Mouse (Mus musculus): ENCODE data around the gene Zfp697. TPM values are rescaled to one million over a fixed set of nuclear protein-coding genes. Genes with fewer than 3 reads are reported as not detected.
A peak's percentile ranks its signal among the peaks of the same experiment; 100 is the strongest.
"Not testable (repeated sequence)": the region's sequence is repeated elsewhere in the genome, so short reads cannot be mapped to it uniquely, and the experiment has no call there.

Gene Zfp697
- total RNA-seq, 2 experiments from 2014 or later, result 29.5 to 30.1 TPM

DNA sequence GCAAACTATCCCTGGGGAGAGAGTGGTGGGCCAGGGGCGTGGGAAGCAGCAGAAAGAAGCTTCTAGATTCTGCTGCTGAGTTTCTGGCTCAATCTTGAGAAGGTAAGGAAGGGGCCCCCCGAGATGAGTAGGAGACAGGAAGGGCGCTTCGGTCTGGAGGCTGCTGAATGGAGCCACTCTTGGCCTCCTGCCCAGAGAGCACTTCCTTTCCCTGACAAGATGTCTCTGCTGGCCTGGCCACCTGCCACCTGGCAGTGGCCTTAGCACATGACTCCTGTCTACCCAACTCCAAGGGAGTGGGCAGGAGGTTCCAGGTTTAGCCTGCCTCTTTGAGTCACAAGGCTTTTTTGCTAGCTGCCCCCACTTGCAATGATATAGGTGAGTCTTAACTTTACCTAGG lies 35.1 kb downstream of the Zfp697 start:
- DNase-seq (ENCODE audit: low spot score in 2 of 2), result peak; percentile 81 to 85

DNA sequence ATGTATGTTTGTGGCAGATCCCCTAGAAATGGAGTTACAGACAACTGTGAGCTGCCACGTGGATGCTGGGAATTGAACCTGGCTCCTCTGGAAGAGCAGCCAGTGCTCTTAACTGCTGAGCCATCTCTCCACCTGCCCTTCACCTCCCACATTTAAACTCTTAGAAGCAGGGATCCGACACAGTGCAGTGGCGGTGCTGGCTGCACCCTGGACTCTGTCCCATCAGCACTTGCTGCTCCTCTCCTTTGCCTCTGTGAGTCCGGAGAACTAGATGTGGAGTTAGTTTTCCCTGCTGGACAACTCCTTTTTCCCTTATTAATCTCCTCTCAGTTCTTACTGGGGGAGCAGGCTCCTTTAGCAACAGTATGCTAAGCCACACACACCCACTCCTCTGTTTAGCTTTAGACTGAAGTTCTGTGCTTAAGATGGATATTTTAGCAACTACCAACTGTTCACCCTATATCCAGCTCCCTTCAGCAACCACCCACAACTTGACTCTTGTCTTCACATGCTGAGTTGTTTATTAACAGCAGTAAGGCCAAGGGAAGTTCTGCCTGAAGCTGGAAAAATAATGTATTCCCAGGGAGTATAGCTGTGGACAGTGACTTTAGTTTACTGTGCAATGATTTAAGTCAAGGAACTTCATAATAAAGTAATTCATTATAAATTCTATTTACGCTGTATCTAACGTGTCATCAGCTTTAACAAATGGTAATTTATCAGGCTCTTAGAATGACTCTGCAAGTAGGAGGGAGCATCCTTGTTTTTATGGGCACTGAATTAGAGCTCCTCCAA lies 36.9 kb downstream of the Zfp697 start:
- DNase-seq (ENCODE audit: low spot score in 2 of 2), result peak in 1 of 2 experiments; percentile 15

DNA sequence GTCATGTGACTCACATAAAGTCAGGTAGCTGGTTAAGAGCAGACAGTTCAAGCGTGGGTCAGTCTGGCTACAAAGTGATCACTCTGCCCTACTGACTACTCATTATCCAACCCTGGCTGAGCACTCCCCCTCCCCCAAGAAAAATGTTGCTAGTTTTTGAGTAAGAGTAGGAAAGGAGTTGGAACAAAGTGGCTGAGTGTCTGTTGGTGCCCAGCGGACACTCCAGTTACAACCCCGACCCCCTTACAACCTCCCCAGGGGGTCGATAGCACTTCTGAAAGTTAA lies 37.5 kb downstream of the Zfp697 start:
- no peak for DNase-seq (ENCODE audit: low spot score in 2 of 2)

DNA sequence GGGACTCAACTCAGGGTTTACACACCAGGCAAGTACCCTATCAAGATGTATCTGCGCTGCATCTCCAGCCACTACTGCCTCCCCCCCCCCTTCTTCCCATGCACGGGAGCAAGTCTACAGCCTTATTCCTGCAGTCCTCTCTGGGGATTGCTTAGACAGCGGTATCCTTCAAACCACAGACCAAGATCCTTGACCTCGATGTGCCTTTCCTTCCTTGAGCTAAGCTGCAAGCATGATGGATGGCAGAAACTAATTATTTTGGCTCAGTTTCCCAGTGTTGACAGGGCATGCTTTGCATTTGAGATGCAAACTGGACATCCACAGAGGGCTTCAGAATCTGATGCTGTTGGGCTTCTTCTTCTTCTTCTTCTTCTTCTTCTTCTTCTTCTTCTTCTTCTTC lies 40.7 kb downstream of the Zfp697 start:
- DNase-seq (ENCODE audit: low spot score in 2 of 2), result no peak

DNA sequence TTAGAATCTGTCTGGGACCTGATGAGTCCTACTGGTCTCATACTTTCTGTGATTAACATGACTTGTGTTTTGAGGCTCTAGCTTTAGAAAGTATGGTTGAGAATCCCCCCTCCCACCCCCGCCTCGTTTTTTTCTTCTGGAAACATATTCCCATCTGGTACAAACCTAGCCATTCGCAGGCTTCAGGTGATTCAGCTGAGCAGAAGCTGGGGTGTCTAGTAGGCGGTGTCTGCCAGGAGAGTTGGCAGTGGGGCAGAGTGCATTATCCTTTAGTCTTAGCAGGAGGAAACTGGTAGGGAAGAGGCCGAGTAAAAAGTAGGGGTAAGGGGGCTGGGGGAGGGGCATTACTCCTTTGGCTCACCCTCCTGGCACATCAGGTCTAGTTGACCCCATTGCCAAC lies 44.5 kb downstream of the Zfp697 start:
- peak in 1 of 2 experiments; percentile 27 for DNase-seq (ENCODE audit: low spot score in 2 of 2)

DNA sequence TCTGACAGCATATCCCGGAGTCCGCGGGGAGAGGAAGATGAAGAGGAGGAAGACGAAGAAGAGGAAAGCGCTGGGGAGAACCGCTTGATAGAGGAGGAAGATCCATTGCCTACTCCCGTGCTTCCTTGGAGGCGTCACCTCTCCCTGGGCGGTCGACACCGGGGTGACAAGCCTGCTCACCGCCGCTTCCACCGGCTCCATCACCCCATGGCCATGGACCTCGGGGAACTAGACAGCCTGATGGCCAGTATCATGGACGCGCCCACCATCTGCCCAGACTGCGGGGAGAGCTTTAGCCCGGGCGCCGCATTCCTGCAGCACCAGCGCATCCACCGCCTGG lies 45.0 kb downstream of the Zfp697 start:
- DNase-seq (ENCODE audit: low spot score in 2 of 2), result peak in 1 of 2 experiments; percentile 28

DNA sequence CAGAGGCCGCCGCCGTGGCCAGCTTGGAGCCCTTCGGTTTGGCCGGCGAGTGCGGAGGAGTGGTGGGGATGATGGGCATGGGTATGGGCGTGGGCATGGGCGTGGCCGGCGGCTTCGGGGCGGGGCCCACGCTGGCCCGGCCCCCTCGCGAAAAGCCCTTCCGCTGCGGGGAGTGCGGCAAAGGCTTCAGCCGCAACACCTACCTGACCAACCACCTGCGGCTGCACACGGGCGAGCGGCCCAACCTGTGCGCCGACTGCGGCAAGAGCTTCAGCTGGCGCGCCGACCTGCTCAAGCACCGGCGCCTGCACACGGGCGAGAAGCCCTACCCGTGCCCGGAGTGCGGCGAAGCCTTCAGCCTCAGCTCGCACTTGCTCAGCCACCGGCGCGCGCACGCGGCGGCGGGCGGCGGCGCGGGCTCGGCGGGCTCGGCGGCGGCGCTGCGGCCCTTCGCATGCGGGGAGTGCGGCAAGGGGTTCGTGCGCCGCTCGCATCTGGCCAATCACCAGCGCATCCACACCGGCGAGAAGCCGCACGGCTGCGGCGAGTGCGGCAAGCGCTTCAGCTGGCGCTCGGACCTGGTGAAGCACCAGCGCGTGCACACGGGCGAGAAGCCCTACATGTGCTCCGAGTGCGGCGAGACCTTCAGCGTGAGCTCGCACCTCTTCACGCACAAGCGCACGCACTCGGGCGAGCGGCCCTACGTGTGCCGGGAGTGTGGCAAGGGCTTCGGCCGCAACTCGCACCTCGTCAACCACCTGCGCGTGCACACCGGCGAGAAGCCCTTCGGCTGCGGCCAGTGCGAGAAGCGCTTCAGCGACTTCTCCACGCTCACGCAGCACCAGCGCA lies 45.6 kb downstream of the Zfp697 start:
- DNase-seq (ENCODE audit: low spot score in 2 of 2), result peak; percentile 82 to 88

DNA sequence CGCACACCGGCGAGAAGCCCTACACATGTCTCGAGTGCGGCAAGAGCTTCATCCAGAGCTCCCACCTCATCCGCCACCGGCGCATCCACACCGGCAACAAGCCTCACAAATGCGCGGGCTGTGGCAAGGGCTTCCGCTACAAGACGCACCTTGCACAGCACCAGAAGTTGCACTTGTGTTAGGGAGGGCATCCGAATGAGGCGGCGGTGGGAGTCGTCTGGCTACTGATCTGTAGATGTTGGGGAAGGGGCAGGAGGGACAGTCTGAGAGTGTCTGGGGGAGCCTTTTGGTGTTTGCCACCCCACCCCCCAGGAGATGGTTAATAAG lies 46.2 kb downstream of the Zfp697 start:
- DNase-seq (ENCODE audit: low spot score in 2 of 2), result peak in 1 of 2 experiments; percentile 45

DNA sequence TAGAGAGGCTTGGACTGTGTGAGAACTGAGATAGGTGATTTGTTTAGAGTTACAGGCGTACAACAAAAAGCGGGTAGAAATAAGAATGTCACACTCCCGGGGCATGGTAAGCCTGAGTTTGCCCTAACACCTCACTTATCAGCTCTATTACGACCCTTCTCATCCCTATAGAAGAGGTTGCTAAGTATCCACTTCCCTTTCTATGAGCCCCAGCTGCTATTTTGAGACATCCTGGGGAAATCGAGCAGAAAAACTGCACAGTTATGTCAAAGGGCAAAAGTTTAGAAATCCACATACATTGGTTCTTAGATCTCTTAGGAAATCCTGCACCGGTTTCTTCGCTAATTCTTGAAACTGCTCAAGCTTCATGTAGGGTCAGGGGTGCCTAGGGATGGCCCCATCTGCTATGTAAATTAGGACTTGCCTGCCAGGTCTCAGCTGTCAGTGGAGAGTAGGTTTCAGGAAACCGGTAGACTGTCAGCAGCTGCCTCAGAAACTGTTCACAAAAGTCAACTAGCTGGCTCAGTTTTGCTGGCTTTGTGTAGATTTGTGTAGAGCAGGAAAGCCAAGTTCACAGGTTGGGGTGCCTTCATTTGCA lies 46.8 kb downstream of the Zfp697 start:
- DNase-seq (ENCODE audit: low spot score in 2 of 2), result no peak

DNA sequence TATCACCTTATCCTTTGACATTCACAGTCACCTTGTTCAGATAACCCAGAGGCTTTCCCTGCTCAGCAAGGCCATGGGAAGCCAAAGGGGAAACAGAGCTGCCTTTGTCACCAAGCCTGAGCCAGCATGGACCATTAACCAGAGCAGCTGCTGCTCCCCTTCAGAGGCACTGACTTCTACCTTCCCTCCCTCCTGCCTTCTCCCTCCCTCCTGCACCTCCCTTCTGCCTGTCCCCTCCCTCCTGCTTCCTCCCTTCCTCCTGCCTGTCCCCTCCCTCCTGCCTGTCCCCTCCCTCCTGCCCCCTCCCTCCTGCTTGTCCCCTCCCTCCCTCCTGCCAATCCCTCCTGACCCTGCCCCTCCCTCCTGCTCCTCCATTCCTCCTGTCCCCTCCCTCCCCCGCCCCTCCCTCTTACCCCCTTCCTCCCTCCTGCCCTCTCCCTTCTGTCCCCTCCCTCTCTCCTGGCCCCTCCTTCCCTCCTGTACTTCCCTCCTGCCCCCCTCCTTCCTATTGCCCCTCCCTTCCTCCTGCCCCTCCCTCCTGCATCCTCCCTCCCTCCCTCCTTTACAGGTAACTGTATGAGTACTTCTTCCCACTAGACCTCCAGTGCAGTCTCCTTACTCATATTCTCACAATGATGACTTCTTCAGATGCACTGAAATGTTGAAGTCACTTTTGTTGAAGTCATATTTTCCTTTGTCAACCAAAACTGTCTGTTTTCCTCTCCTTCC lies 52.0 kb downstream of the Zfp697 start:
- DNase-seq (ENCODE audit: low spot score in 2 of 2), result no peak

DNA sequence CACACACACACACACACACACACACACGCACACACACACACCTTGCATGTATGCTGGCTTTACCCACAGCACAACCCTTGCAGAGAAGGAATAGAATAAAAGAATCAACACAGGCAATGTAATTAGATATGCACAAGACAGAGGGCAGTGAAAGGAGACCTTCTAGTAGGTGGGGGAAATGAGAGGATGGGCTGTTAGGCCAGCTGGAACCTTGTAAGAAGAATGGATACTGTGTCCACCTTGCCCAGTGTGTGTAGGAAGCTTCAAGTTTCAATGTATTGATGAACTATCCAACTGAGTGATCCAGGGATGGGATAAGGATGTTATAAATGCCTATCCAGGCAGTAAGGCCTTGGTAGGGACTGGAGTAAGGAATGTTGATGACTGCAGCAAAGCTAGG lies 52.8 kb downstream of the Zfp697 start:
- DNase-seq (ENCODE audit: low spot score in 2 of 2), result no peak

DNA sequence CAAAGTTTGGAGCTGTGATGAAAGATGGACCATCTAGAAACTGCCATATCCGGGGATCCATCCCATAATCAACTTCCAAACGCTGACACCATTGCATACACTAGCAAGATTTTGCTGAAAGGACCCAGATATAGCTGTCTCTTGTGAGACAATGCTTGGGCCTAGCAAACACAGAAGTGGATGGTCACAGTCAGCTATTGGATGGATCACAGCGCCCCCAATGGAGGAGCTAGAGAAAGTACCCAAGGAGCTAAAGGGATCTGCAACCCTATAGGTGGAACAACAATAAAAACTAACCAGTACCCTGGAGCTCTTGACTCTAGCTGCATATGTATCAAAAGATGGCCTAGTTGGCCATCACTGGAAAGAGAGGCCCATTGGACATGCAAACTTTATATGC lies 60.0 kb downstream of the Zfp697 start:
- not testable (repeated sequence) for DNase-seq (ENCODE audit: low spot score in 2 of 2)

DNA sequence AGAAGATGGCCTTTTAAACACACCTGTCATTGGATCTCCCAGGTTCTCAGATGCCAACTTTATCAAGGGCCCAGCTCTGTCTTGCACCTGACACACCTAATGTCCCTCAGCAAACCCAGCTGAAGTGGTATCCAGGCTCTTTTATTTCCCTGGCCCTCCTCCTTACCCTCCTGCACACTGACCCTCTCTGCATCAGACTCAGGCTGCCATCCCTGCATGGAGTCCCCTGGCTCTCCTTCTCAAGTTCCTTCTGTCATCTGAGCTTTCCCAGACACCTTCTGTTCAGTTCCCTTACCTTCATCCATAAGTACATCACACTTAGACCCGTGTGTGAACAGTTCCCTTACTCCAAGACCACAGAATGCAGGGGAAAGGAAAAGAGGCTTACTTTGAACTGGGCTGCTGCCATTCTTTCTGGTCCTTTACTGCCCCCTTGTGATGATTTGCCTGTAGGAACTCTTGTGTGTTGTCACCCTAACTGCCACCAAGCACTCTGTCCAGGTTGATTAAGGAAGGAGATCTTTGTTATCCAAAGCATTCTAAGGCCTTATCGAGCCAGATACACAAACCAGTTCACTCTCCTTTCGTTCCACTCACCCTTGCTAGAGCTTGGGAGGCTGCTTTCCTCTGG lies 61.0 kb downstream of the Zfp697 start:
- DNase-seq (ENCODE audit: low spot score in 2 of 2), result not testable (repeated sequence)

DNA sequence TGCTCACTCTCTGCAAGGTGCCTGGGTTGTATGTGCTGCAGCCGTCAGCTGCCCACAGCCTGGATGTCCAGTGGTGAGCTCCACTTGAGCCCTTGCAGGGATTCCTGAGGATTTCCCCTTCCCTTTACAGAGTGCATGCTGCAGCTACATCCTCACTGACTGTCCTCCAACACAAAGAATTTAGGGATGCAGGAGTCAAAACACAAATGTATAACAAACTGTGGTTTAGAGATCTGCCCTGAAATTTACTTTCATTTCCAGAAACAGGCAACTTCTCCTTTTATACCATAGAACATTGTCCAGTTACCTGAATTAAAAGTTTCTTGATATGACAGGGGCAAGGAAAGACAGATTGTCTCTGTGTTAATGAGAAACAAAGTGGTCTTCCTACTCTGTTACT lies 61.7 kb downstream of the Zfp697 start:
- DNase-seq (ENCODE audit: low spot score in 2 of 2), result not testable (repeated sequence)

DNA sequence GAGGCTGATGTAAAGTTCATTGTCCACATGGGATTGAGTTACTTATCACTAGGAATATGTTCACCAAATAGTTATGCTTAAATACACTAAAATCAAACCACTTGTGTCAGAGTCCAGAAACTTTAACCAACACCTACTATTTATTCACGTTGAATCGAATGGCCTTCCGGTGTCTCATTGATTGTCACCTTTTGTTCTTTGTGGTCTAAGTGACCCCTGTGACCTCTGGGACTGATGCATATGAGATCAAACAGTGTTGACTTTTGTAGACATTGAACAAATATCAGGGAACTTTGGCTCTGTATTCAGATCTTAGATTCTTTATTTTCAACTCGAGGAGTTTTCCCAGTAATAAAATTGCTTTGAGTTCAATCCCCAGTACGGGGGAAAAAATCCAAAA lies 71.5 kb downstream of the Zfp697 start:
- not testable (repeated sequence) for DNase-seq (ENCODE audit: low spot score in 2 of 2)

DNA sequence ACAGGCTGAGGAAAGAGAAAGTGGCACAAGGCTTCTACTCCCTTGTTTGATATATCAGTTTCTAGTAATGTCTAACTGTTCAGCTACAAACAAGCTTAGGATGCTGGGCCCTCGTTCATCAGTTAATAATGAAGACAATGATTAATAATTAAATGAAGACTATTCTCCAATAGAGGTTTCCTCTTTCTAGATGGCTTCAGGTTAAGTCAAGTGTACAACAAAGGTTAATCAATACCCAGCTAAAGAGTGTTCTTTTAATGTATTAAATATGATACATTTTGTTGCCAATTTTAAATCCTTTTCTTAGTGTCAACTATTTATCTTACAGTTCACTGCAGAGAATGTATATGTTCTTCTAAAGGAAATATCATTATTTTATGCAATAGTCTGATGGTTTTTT lies 74.8 kb downstream of the Zfp697 start, which contains the start of gene Gm4450:
Gene Gm4450 (minus strand): TSS at position 101 of the 400 bp plus-strand sequence.
- DNase-seq (ENCODE audit: low spot score in 2 of 2), result not testable (repeated sequence)

DNA sequence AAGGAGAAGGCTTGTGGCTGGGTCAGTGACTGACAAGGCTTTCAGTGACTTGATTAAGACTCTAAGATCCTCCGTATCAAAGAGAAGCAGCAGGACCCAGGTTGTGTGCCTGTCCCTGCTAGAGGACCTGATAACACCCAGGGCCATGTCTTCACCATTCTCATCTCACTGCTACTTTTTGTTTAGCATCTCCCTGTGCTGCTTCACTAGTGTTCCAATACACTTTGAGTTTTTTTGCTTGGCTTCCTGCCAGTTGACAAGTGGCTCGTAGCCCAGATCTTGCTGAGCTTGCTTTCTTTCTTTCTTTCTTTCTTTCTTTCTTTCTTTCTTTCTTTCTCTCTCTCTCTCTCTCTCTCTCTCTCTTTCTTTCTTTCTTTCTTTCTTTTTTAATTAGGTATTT lies 87.1 kb downstream of the Zfp697 start:
- not testable (repeated sequence) for DNase-seq (ENCODE audit: low spot score in 2 of 2)

DNA sequence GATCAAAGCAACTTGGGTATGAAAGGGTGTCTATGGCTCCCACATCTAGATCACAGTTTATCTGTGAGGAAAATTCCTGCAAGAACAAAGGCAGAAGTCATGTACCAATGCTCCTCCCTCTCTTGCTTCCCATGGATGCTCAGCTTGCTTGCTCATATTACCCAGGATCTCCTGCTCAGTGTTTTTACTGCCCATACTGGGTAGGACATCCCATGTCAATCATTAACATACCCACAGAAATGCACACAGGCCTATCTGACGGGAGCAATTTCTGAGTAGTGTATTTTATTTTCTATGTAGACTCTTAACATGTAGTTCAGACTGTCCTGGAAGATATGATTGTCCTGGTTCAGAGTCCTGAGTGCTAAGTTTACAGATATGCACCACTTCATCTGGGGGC lies 88.8 kb downstream of the Zfp697 start:
- not testable (repeated sequence) for DNase-seq (ENCODE audit: low spot score in 2 of 2)

DNA sequence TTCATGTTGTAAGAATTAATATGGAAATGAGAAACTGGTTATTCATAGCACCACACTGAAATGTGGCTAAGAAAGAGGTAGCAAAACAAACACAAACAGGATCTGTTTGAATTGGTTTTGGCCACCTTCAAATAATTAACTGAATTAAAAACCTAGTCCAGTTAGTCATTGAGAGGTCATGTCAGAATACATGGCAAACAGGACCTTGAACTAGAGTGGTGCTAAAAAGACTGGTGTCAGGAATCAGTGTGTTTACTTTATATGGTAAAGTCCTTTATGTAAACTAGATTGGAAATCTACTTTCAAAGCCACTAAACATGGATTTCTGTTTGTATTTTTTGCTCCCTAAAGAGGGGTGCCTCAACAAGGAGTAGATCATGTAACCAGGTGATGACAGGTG lies 89.2 kb downstream of the Zfp697 start:
- DNase-seq (ENCODE audit: low spot score in 2 of 2), result not testable (repeated sequence)

DNA sequence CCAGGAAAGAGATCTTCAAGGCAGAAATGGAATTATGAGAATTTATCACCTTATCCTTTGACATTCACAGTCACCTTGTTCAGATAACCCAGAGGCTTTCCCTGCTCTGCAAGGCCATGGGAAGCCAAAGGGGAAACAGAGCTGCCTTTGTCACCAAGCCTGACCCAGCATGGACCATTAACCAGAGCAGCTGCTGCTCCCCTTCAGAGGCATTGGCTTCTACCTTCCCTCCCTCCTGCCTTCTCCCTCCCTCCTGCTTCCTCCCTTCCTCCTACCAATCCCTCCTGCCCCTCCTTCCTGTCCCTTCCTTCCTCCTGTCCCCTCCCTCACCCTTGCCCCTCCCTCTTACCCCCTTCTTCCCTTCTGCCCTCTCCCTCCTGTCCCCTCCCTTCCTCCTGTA lies 111.9 kb downstream of the Zfp697 start:
- DNase-seq (ENCODE audit: low spot score in 2 of 2), result not testable (repeated sequence)

DNA sequence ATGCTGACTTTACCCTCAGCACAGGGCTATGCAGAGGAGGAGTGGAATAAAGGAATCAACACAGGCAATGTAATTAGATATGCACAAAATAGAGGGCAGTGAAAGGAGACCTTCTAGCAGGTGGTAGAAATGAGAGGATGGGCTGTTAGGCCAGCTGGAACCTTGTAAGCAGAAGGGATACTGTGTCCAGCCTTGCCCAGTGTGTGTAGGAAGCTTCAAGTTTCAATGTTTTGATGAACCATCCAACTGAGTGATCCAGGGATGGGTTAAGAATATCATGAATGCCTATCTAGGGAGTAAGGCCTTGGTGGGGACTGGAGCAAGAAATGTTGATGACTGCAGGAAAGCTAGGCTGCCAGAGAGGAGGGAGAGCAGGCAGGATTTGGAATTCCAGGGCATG lies 112.8 kb downstream of the Zfp697 start:
- DNase-seq (ENCODE audit: low spot score in 2 of 2), result not testable (repeated sequence)

Measured in left cerebral cortex, adult 18-20 months (tissue).